Mouse (Mus musculus) midbrain, embryonic 13.5 days (tissue): ENCODE results near the gene Il17d. TPM values are rescaled to one million over a fixed set of nuclear protein-coding genes. Genes with fewer than 3 reads are reported as not detected.

ENCODE experiments used
- ATAC-seq: fragments of 200-750 bp; cut with Nextera tagmentation; 2 replicates; pipeline ENCODE4 v1.8.0; 2017; ENCODE audit warnings: mild to moderate bottlenecking, moderate TSS enrichment, moderate library complexity
- H3K27ac ChIP-seq: fragments of 300-500 bp; sonication (generic); 2 replicates; pipeline ENCODE4 v1.5.1; 2015; ENCODE audit warnings: inconsistent platforms, mild to moderate bottlenecking, moderate library complexity
- H3K27me3 ChIP-seq: fragments of 300-500 bp; sonication (generic); 2 replicates; pipeline ENCODE4 v1.6.1; 2015; ENCODE audit warnings: mild to moderate bottlenecking, inconsistent platforms
- H3K36me3 ChIP-seq: fragments of 300-500 bp; sonication (generic); 2 replicates; pipeline ENCODE4 v1.6.1; 2015; ENCODE audit warnings: mild to moderate bottlenecking, inconsistent platforms
- H3K4me1 ChIP-seq: fragments of 300-500 bp; sonication (generic); replicated peaks from 2 replicates; pipeline ENCODE4 v1.6.1; 2015; ENCODE audit warnings: inconsistent platforms
- H3K4me2 ChIP-seq: fragments of 300-500 bp; sonication (generic); replicated peaks from 2 replicates; pipeline ENCODE4 v1.6.1; 2015; ENCODE audit warnings: moderate library complexity, mild to moderate bottlenecking, inconsistent platforms
- H3K4me3 ChIP-seq: fragments of 300-500 bp; sonication (generic); replicated peaks from 2 replicates; pipeline ENCODE4 v1.5.1; 2015; ENCODE audit warnings: mild to moderate bottlenecking, inconsistent platforms
- H3K9ac ChIP-seq: fragments of 300-500 bp; sonication (generic); replicated peaks from 2 replicates; pipeline ENCODE4 v1.6.1; 2015; ENCODE audit warnings: mild to moderate bottlenecking, inconsistent platforms
- H3K9me3 ChIP-seq: fragments of 300-500 bp; sonication (generic); 2 replicates; pipeline ENCODE4 v1.6.1; 2016; ENCODE audit warnings: mild to moderate bottlenecking, inconsistent platforms
- WGBS: fragments of 180-500 bp; shearing (Covaris S2); methylation state at CpG from one replicate; pipeline ENCODE4 v1.1.7; 2015; 5-methylcytosine and 5-hydroxymethylcytosine counted together
- polyA plus RNA-seq: library from polyadenylated mRNA; unstranded; fragments of >200 nt; fragmentation: Nextera tagmentation; extraction: Ambion mirVana; gene quantifications from 2 replicates; pipeline ENCODE4 v1.2.1, GENCODE M21; 2015

Il17d gene
- polyA plus RNA-seq: 2.6 and 4.4 TPM in 2 replicates

GRCm38 (mm10) chr14:57524671-57525387, at the start of gene Il17d:
Gene Il17d, plus strand, starts transcription at chr14:57524777.
- peak; percentile 57 for ATAC-seq
- peak within 1 kb of the TSS; percentile 76 for H3K4me3 ChIP-seq
- WGBS: under 1% methylated on average over 46 of the region's 104 CpGs
- no peaks in the 10 kb centered on the region for H3K36me3 ChIP-seq
- peak within 1 kb of the TSS; percentile 81 for H3K9ac ChIP-seq
- peak within 1 kb of the TSS; percentile 81 for H3K27ac ChIP-seq
- peaks cover 18% of the 10 kb centered on the region for H3K4me1 ChIP-seq
- H3K9me3 ChIP-seq: no peaks in the 10 kb centered on the region
- peak within 1 kb of the TSS; percentile 81 for H3K4me2 ChIP-seq
- peaks cover 34% of the 10 kb centered on the region for H3K27me3 ChIP-seq

- Histone ChIP-seq H3K4me2 (no peak overlapping the region), H3K27ac (no peak overlapping the region), H3K9ac (no peak overlapping the region), H3K4me3 (no peak overlapping the region), H3K27me3 (no peaks in the 10 kb centered on the region), H3K4me1 (no peaks in the 10 kb centered on the region; the same call in 1 of the 2 replicates), H3K36me3 (peaks cover 12% of the 10 kb centered on the region), H3K9me3 (no peaks in the 10 kb centered on the region)
- WGBS: 92% methylated on average over 2 of the region's 2 CpGs
- no peak for ATAC-seq
Measured at GRCm38 (mm10) chr14:57475057-57475456, 49.5 kb upstream of the Il17d start.

DNA sequence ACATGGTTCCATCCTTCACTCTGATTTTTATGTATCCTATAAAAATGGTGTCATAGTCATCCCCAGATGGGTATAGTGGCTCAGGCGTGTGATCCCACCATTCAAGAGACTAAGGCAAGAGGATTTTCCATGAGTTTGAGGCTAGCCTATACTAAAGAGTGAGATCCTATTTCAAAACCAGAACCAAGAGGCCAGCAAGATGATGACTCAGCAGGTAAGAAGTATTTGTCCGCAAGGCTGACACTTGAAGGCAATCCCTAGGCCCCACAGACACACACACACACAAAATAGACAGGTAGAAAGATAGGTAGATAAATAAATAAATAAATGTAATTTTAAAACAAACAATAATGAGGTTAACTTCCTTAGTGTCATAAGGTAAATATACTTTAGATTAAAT, 42.3 kb upstream of the Il17d start:
- H3K9ac ChIP-seq: no peak overlapping the region

GRCm38 (mm10) chr14:57484183-57484582, 40.4 kb upstream of the Il17d start:
- H3K9ac ChIP-seq: no peak overlapping the region
- no peak overlapping the region for H3K4me2 ChIP-seq
- H3K4me3 ChIP-seq: no peak overlapping the region
- ATAC-seq: no peak
- H3K4me1 ChIP-seq: no peaks in the 10 kb centered on the region
- 92% methylated on average over 6 of the region's 6 CpGs for WGBS
- H3K27ac ChIP-seq: no peak overlapping the region
- H3K9me3 ChIP-seq: no peaks in the 10 kb centered on the region
- no peaks in the 10 kb centered on the region for H3K27me3 ChIP-seq
- H3K36me3 ChIP-seq: peaks cover 6% of the 10 kb centered on the region; the same call in 1 of the 2 replicates

More for the DNA sequence above, 42.3 kb upstream of the Il17d start:
- WGBS: 96% methylated on average over 2 of the region's 2 CpGs
- ATAC-seq: no peak
- Histone ChIP-seq H3K27ac (no peak overlapping the region), H3K4me3 (no peak overlapping the region), H3K4me1 (no peaks in the 10 kb centered on the region), H3K4me2 (no peak overlapping the region), H3K27me3 (no peaks in the 10 kb centered on the region), H3K36me3 (peaks cover 3% of the 10 kb centered on the region; the same call in 1 of the 2 replicates), H3K9me3 (no peaks in the 10 kb centered on the region)

- no peaks in the 10 kb centered on the region for H3K27me3 ChIP-seq
- H3K4me3 ChIP-seq: no peak overlapping the region
- no peak overlapping the region for H3K4me2 ChIP-seq
- 85% methylated on average over 3 of the region's 3 CpGs for WGBS
- peaks cover 12% of the 10 kb centered on the region; the same call in 1 of the 2 replicates for H3K36me3 ChIP-seq
- no peaks in the 10 kb centered on the region for H3K9me3 ChIP-seq
- ATAC-seq: no peak
- no peak overlapping the region for H3K27ac ChIP-seq
- H3K4me1 ChIP-seq: no peaks in the 10 kb centered on the region
- no peak overlapping the region for H3K9ac ChIP-seq
Measured at GRCm38 (mm10) chr14:57489696-57490095, 34.9 kb upstream of the Il17d start.

GRCm38 (mm10) chr14:57493840-57494239, 30.7 kb upstream of the Il17d start:
- Histone ChIP-seq H3K27me3 (no peaks in the 10 kb centered on the region), H3K4me2 (no peak overlapping the region), H3K4me3 (no peak overlapping the region), H3K9ac (no peak overlapping the region), H3K36me3 (peaks cover 16% of the 10 kb centered on the region; the same call in 1 of the 2 replicates), H3K4me1 (no peaks in the 10 kb centered on the region), H3K9me3 (no peaks in the 10 kb centered on the region), H3K27ac (no peak overlapping the region)
- WGBS: 91% methylated on average over 2 of the region's 2 CpGs
- ATAC-seq: no peak

DNA sequence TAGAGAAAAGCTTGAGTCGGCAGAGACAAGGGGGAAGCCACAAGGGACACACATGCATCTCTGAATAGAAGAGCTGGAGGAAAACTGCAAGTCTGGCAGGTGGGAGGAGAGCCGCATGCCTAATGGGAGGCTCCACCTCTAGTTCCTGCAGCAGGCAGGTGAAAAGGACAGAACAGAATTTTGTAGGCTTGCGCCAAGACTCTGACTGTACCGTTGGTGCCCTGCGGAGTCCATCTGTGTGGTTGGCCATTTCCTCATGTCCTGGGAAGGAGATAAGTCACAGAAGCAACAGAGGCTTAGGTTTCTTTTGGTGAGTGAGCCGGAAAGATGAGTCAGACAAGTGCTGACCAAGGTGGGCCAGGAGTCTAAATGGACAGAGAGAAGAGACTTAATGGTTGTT, 20.8 kb upstream of the Il17d start:
- Histone ChIP-seq H3K9ac (no peak overlapping the region), H3K4me3 (no peak overlapping the region), H3K36me3 (peaks cover 6% of the 10 kb centered on the region; the same call in 1 of the 2 replicates), H3K27me3 (no peaks in the 10 kb centered on the region), H3K4me2 (no peak overlapping the region), H3K4me1 (0 out of 2 replicates have a peak, but pooled peaks cover 6% of the 10 kb centered on the region), H3K9me3 (no peaks in the 10 kb centered on the region), H3K27ac (no peak overlapping the region)
- no peak for ATAC-seq
- WGBS: 93% methylated on average over 6 of the region's 6 CpGs

- peak; percentile 60; the same call in 1 of the 2 replicates for ATAC-seq
- Histone ChIP-seq H3K36me3 (0 out of 2 replicates have a peak, but pooled peaks cover 3% of the 10 kb centered on the region), H3K4me3 (no peak overlapping the region), H3K4me1 (no peaks in the 10 kb centered on the region), H3K27me3 (no peaks in the 10 kb centered on the region), H3K9me3 (no peaks in the 10 kb centered on the region), H3K9ac (no peak overlapping the region), H3K27ac (no peak overlapping the region), H3K4me2 (no peak overlapping the region)
- WGBS: 70% methylated on average over 6 of the region's 6 CpGs
Measured at GRCm38 (mm10) chr14:57509554-57509953, 15.0 kb upstream of the Il17d start.

DNA sequence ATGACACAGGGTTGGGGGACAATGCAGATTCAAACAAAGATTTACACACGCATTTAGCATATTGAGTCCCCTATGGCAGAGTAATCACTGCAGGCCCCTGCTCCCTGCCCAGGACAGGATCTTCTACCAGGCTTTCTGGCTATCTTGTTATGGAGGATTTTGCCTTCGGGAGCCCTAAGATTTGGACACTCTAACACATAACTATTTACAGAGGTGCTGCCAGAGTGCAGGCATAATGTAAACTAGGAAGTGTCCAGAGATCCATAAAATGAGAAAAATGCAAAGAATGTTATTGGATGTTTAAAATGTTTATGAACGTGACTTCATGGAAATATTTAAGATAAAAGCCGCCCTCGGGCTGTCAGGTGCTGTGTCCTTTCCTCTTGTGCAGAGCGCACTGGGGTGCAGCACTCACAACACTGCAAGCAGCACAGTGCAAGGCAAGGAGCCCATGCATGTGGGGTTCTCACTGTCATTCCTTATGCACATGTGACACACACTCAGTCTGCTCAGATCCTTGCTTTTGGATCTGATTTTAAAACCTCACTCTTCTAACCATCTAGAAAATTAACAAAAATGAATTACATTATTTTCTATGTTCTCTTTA, 9.3 kb upstream of the Il17d start:
- Histone ChIP-seq H3K27me3 (no peaks in the 10 kb centered on the region), H3K9me3 (no peaks in the 10 kb centered on the region), H3K27ac (no peak overlapping the region), H3K4me1 (no peaks in the 10 kb centered on the region), H3K9ac (no peak overlapping the region), H3K4me2 (no peak overlapping the region), H3K36me3 (peaks cover 9% of the 10 kb centered on the region), H3K4me3 (no peak overlapping the region)
- WGBS: 87% methylated on average over 6 of the region's 6 CpGs
- ATAC-seq: no peak

DNA sequence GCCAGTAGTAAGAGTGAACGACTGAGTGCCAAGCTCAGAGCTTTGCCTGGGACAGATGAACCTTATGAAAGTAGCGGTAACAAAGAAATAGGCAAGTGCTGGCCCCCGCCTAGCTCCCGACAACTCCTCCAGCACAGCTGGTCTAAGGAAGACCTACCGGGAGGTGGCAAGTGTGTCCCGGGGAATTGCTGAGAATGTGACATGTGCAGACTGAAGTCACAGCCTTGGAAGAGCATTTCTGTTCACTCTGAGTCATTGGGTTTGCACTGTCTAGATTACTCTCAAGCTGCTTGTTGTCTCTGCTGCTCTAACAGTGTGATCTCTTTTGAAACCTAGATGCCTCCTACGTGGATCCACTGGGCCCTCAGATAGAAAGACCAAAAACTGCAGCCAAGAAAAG, 7.6 kb upstream of the Il17d start:
- 92% methylated on average over 7 of the region's 7 CpGs for WGBS

GRCm38 (mm10) chr14:57523762-57524161, 815 bp upstream of the Il17d start:
- Histone ChIP-seq H3K27ac (no peak overlapping the region), H3K4me2 (no peak overlapping the region), H3K36me3 (no peaks in the 10 kb centered on the region), H3K9me3 (no peaks in the 10 kb centered on the region), H3K4me3 (no peak overlapping the region), H3K4me1 (peaks cover 13% of the 10 kb centered on the region; the same call in 1 of the 2 replicates), H3K27me3 (peaks cover 34% of the 10 kb centered on the region), H3K9ac (no peak overlapping the region)
- 84% methylated on average over 9 of the region's 9 CpGs for WGBS
- no peak for ATAC-seq

More for the DNA sequence above, 7.6 kb upstream of the Il17d start:
- H3K4me2 ChIP-seq: no peak overlapping the region
- H3K9me3 ChIP-seq: no peaks in the 10 kb centered on the region
- no peak overlapping the region for H3K4me3 ChIP-seq
- H3K27ac ChIP-seq: no peak overlapping the region
- H3K27me3 ChIP-seq: no peaks in the 10 kb centered on the region
- peaks cover 9% of the 10 kb centered on the region for H3K36me3 ChIP-seq
- no peak for ATAC-seq
- H3K9ac ChIP-seq: no peak overlapping the region
- no peaks in the 10 kb centered on the region for H3K4me1 ChIP-seq

GRCm38 (mm10) chr14:57525388-57526049, 942 bp downstream of the Il17d start:
- Histone ChIP-seq H3K4me3 (peak overlapping the region; percentile 76), H3K27ac (peak overlapping the region; percentile 81), H3K27me3 (peaks cover 34% of the 10 kb centered on the region), H3K4me1 (peaks cover 19% of the 10 kb centered on the region), H3K4me2 (peak overlapping the region; percentile 81), H3K36me3 (no peaks in the 10 kb centered on the region), H3K9me3 (no peaks in the 10 kb centered on the region), H3K9ac (peak overlapping the region; percentile 81)
- peak; percentile 85 for ATAC-seq
- under 1% methylated on average over 51 of the region's 60 CpGs for WGBS
